Mouse (Mus musculus) cerebellum, postnatal 25 days (tissue): Measurements from ENCODE around the gene Tmem175.

Experiments used
- DNase-seq, 2 experiments: peaks; one replicate each; pipeline ENCODE4 v3.0.0; 2021; ENCODE audit warnings: mixed read lengths in 2 of 2

Tmem175 gene

GRCm38 (mm10) chr5:108678296-108678854 lies 48.8 kb downstream of the Tmem175 start:
- peak; percentile 35 to 42 for DNase-seq

GRCm38 (mm10) chr5:108679909-108680308 lies 50.3 kb downstream of the Tmem175 start:
- no peak for DNase-seq

GRCm38 (mm10) chr5:108680871-108681270 lies 51.3 kb downstream of the Tmem175 start:
- no peak for DNase-seq

- DNase-seq = no peak
These were observed 59.5 kb downstream of the Tmem175 start for GRCm38 (mm10) chr5:108689091-108689490.

GRCm38 (mm10) chr5:108691152-108691551 lies 61.6 kb downstream of the Tmem175 start:
- no peak for DNase-seq

- peak in 1 of 2 experiments; percentile 54 for DNase-seq
These were observed 62.7 kb downstream of the Tmem175 start, which contains the start of gene Fgfrl1 for GRCm38 (mm10) chr5:108692271-108692670. Gene Fgfrl1 (plus strand): TSS chr5:108692382.

- DNase-seq = peak; percentile 44 to 70
These were observed 64.3 kb downstream of the Tmem175 start for GRCm38 (mm10) chr5:108693872-108694288.

GRCm38 (mm10) chr5:108694352-108695261 lies 65.0 kb downstream of the Tmem175 start:
- DNase-seq = peak in 1 of 2 experiments; percentile 27

GRCm38 (mm10) chr5:108695861-108696260 lies 66.3 kb downstream of the Tmem175 start:
- no peak for DNase-seq

GRCm38 (mm10) chr5:108696542-108696941 lies 67.0 kb downstream of the Tmem175 start:
- no peak for DNase-seq

GRCm38 (mm10) chr5:108697341-108697753 lies 67.8 kb downstream of the Tmem175 start:
- DNase-seq = peak in 1 of 2 experiments; percentile 29
